Mouse (Mus musculus): ENCODE data around the gene Neurl4. TPM values are rescaled to one million over a fixed set of nuclear protein-coding genes. Genes with fewer than 3 reads are reported as not detected.

Neurl4 gene
- polyA plus RNA-seq, 1 experiment from 2014 or later: 14.2 TPM

Small RNA genes lying within 50 kb of the gene (microRNA-seq; reads per million reads assigned to microRNA genes)
- not detected for gene Mir6924

Other genes starting within 250 kb of the Neurl4 start
- gene Sox15, start 245.8 kb upstream of the Neurl4 start, polyA plus RNA-seq (2016; fragmentation: Nextera tagmentation; extraction: Ambion mirVana): 0.36 TPM in 1 of 2 replicates, not detected in the other
- 63.3 and 67.9 TPM in 2 replicates for gene Mpdu1, start 238.4 kb upstream of the Neurl4 start, polyA plus RNA-seq (2016; fragmentation: Nextera tagmentation; extraction: Ambion mirVana)
- gene Cd68, start 234.9 kb upstream of the Neurl4 start, polyA plus RNA-seq (2016; fragmentation: Nextera tagmentation; extraction: Ambion mirVana): 8.0 and 8.5 TPM in 2 replicates
- 561 and 632 TPM in 2 replicates for gene Eif4a1, start 228.6 kb upstream of the Neurl4 start, polyA plus RNA-seq (2016; fragmentation: Nextera tagmentation; extraction: Ambion mirVana)
- 134 and 147 TPM in 2 replicates for gene Senp3, start 219.0 kb upstream of the Neurl4 start, polyA plus RNA-seq (2016; fragmentation: Nextera tagmentation; extraction: Ambion mirVana)
- gene Tnfsf13, start 215.3 kb upstream of the Neurl4 start, polyA plus RNA-seq (2016; fragmentation: Nextera tagmentation; extraction: Ambion mirVana): 0.50 TPM in 2 replicates
- 3.1 and 3.9 TPM in 2 replicates for gene Tnfsf12, start 205.2 kb upstream of the Neurl4 start, polyA plus RNA-seq (2016; fragmentation: Nextera tagmentation; extraction: Ambion mirVana)
- gene Tnfsfm13, start 205.0 kb upstream of the Neurl4 start, polyA plus RNA-seq (2016; fragmentation: Nextera tagmentation; extraction: Ambion mirVana): 2.5 and 3.5 TPM in 2 replicates
- gene Polr2a, start 142.4 kb upstream of the Neurl4 start, polyA plus RNA-seq (2016; fragmentation: Nextera tagmentation; extraction: Ambion mirVana): 27.9 and 32.7 TPM in 2 replicates
- gene Slc35g3, start 139.1 kb upstream of the Neurl4 start, polyA plus RNA-seq (2016; fragmentation: Nextera tagmentation; extraction: Ambion mirVana): not detected in 2 replicates
- 2.1 and 2.4 TPM in 2 replicates for gene Zbtb4, start 135.2 kb upstream of the Neurl4 start, polyA plus RNA-seq (2016; fragmentation: Nextera tagmentation; extraction: Ambion mirVana)
- 11.1 and 11.9 TPM in 2 replicates for gene Chrnb1, start 105.1 kb upstream of the Neurl4 start, polyA plus RNA-seq (2016; fragmentation: Nextera tagmentation; extraction: Ambion mirVana)
- gene Fgf11, start 99.2 kb upstream of the Neurl4 start, polyA plus RNA-seq (2016; fragmentation: Nextera tagmentation; extraction: Ambion mirVana): 1.7 and 2.2 TPM in 2 replicates
- gene Tmem102, start 95.4 kb upstream of the Neurl4 start, polyA plus RNA-seq (2016; fragmentation: Nextera tagmentation; extraction: Ambion mirVana): 2.9 and 3.0 TPM in 2 replicates
- gene Gm39566, start 85.8 kb upstream of the Neurl4 start, polyA plus RNA-seq (2016; fragmentation: Nextera tagmentation; extraction: Ambion mirVana): not detected in 2 replicates
- gene Spem2, start 82.6 kb upstream of the Neurl4 start, polyA plus RNA-seq (2016; fragmentation: Nextera tagmentation; extraction: Ambion mirVana): not detected in 2 replicates
- gene Spem1, start 78.9 kb upstream of the Neurl4 start, polyA plus RNA-seq (2016; fragmentation: Nextera tagmentation; extraction: Ambion mirVana): 0.29 and 0.58 TPM in 2 replicates
- gene Nlgn2, start 63.3 kb upstream of the Neurl4 start, polyA plus RNA-seq (2016; fragmentation: Nextera tagmentation; extraction: Ambion mirVana): 13.0 and 13.1 TPM in 2 replicates
- gene Tmem256, start 62.6 kb upstream of the Neurl4 start, polyA plus RNA-seq (2016; fragmentation: Nextera tagmentation; extraction: Ambion mirVana): 351 and 399 TPM in 2 replicates
- gene Plscr3, start 54.7 kb upstream of the Neurl4 start, polyA plus RNA-seq (2016; fragmentation: Nextera tagmentation; extraction: Ambion mirVana): 122 and 127 TPM in 2 replicates
- 2.4 and 2.5 TPM in 2 replicates for gene Tnk1, start 42.3 kb upstream of the Neurl4 start, polyA plus RNA-seq (2016; fragmentation: Nextera tagmentation; extraction: Ambion mirVana)
- not detected in 2 replicates for gene Tmem95, start 23.1 kb upstream of the Neurl4 start, polyA plus RNA-seq (2016; fragmentation: Nextera tagmentation; extraction: Ambion mirVana)
- gene Kctd11, start 19.7 kb upstream of the Neurl4 start, polyA plus RNA-seq (2016; fragmentation: Nextera tagmentation; extraction: Ambion mirVana): 2.9 and 3.0 TPM in 2 replicates
- gene Acap1, start 5.5 kb upstream of the Neurl4 start, polyA plus RNA-seq (2016; fragmentation: Nextera tagmentation; extraction: Ambion mirVana): 0.83 and 1.3 TPM in 2 replicates
- gene 2810408A11Rik, start 85 bp upstream of the Neurl4 start, polyA plus RNA-seq (2016; fragmentation: Nextera tagmentation; extraction: Ambion mirVana): 21.4 and 23.6 TPM in 2 replicates
- gene Gps2, start 12.8 kb downstream of the Neurl4 start, polyA plus RNA-seq (2016; fragmentation: Nextera tagmentation; extraction: Ambion mirVana): 84.8 and 92.0 TPM in 2 replicates
- 1,661 and 1,669 TPM in 2 replicates for gene Eif5a, start 20.9 kb downstream of the Neurl4 start, polyA plus RNA-seq (2016; fragmentation: Nextera tagmentation; extraction: Ambion mirVana)
- 10.7 and 11.4 TPM in 2 replicates for gene Ybx2, start 34.7 kb downstream of the Neurl4 start, polyA plus RNA-seq (2016; fragmentation: Nextera tagmentation; extraction: Ambion mirVana)
- 34.2 and 36.1 TPM in 2 replicates for gene Slc2a4, start 47.1 kb downstream of the Neurl4 start, polyA plus RNA-seq (2016; fragmentation: Nextera tagmentation; extraction: Ambion mirVana)
- 29.6 and 32.2 TPM in 2 replicates for gene Cldn7, start 63.7 kb downstream of the Neurl4 start, polyA plus RNA-seq (2016; fragmentation: Nextera tagmentation; extraction: Ambion mirVana)
- gene Ctdnep1, start 80.1 kb downstream of the Neurl4 start, polyA plus RNA-seq (2016; fragmentation: Nextera tagmentation; extraction: Ambion mirVana): 32.4 and 32.8 TPM in 2 replicates
- gene Elp5, start 81.4 kb downstream of the Neurl4 start, polyA plus RNA-seq (2016; fragmentation: Nextera tagmentation; extraction: Ambion mirVana): 123 and 130 TPM in 2 replicates
- 463 and 471 TPM in 2 replicates for gene Gabarap, start 90.1 kb downstream of the Neurl4 start, polyA plus RNA-seq (2016; fragmentation: Nextera tagmentation; extraction: Ambion mirVana)
- gene Phf23, start 94.7 kb downstream of the Neurl4 start, polyA plus RNA-seq (2016; fragmentation: Nextera tagmentation; extraction: Ambion mirVana): 95.1 and 99.1 TPM in 2 replicates
- gene Dvl2, start 99.5 kb downstream of the Neurl4 start, polyA plus RNA-seq (2016; fragmentation: Nextera tagmentation; extraction: Ambion mirVana): 67.2 and 70.3 TPM in 2 replicates
- 66.8 and 70.4 TPM in 2 replicates for gene Acadvl, start 114.3 kb downstream of the Neurl4 start, polyA plus RNA-seq (2016; fragmentation: Nextera tagmentation; extraction: Ambion mirVana)
- gene Dlg4, start 115.9 kb downstream of the Neurl4 start, polyA plus RNA-seq (2016; fragmentation: Nextera tagmentation; extraction: Ambion mirVana): 12.6 and 14.9 TPM in 2 replicates
- 0.51 and 0.83 TPM in 2 replicates for gene Asgr1, start 153.0 kb downstream of the Neurl4 start, polyA plus RNA-seq (2016; fragmentation: Nextera tagmentation; extraction: Ambion mirVana)
- gene Asgr2, start 191.6 kb downstream of the Neurl4 start, polyA plus RNA-seq (2016; fragmentation: Nextera tagmentation; extraction: Ambion mirVana): not detected in 2 replicates
- gene Mgl2, start 229.3 kb downstream of the Neurl4 start, polyA plus RNA-seq (2016; fragmentation: Nextera tagmentation; extraction: Ambion mirVana): 0.41 TPM in 1 of 2 replicates, not detected in the other